Mouse (Mus musculus) neural tube, embryonic 13.5 days (tissue): ENCODE data around the gene D17Wsu92e. TPM values are rescaled to one million over a fixed set of nuclear protein-coding genes. Genes with fewer than 3 reads are reported as not detected.

Experiments
- ATAC-seq: fragments of 200-750 bp; cut with Nextera tagmentation; 2 replicates; pipeline ENCODE4 v1.8.0; 2017; ENCODE audit warnings: low read depth, mild to moderate bottlenecking, moderate TSS enrichment, moderate library complexity
- H3K27ac ChIP-seq: fragments of 300-500 bp; sonication (generic); replicated peaks from 2 replicates; pipeline ENCODE4 v1.5.1; 2015; ENCODE audit warnings: moderate library complexity, mild to moderate bottlenecking, inconsistent platforms
- H3K27me3 ChIP-seq: fragments of 300-500 bp; sonication (generic); 2 replicates; pipeline ENCODE4 v1.6.1; 2015; ENCODE audit warnings: mild to moderate bottlenecking, inconsistent platforms
- H3K36me3 ChIP-seq: fragments of 300-500 bp; sonication (generic); 2 replicates; pipeline ENCODE4 v1.6.1; 2015; ENCODE audit warnings: mild to moderate bottlenecking, inconsistent platforms
- H3K4me1 ChIP-seq: fragments of 300-500 bp; sonication (generic); replicated peaks from 2 replicates; pipeline ENCODE4 v1.6.1; 2015; ENCODE audit warnings: inconsistent platforms
- H3K4me2 ChIP-seq: fragments of 300-500 bp; sonication (generic); 2 replicates; pipeline ENCODE4 v1.6.1; 2015; ENCODE audit warnings: inconsistent platforms, mild to moderate bottlenecking, moderate library complexity
- H3K4me3 ChIP-seq: fragments of 300-500 bp; sonication (generic); 2 replicates; pipeline ENCODE4 v1.5.1; 2015; ENCODE audit warnings: mild to moderate bottlenecking, inconsistent platforms
- H3K9ac ChIP-seq: fragments of 300-500 bp; sonication (generic); 2 replicates; pipeline ENCODE4 v1.6.1; 2015; ENCODE audit warnings: moderate library complexity, mild to moderate bottlenecking, inconsistent platforms
- H3K9me3 ChIP-seq: fragments of 300-500 bp; sonication (generic); 2 replicates; pipeline ENCODE4 v1.6.1; 2016; ENCODE audit warnings: inconsistent platforms
- WGBS: fragments of 180-500 bp; shearing (Covaris S2); methylation state at CpG from one replicate; pipeline ENCODE4 v1.1.7; 2015; 5-methylcytosine and 5-hydroxymethylcytosine counted together
- polyA plus RNA-seq: library from polyadenylated mRNA; unstranded; fragments of >200 nt; fragmentation: Nextera tagmentation; extraction: Ambion mirVana; gene quantifications from 2 replicates; pipeline ENCODE4 v1.2.1, GENCODE M21; 2015

The D17Wsu92e gene
- polyA plus RNA-seq, 1 experiment from 2014 or later = 9.2 TPM

DNA sequence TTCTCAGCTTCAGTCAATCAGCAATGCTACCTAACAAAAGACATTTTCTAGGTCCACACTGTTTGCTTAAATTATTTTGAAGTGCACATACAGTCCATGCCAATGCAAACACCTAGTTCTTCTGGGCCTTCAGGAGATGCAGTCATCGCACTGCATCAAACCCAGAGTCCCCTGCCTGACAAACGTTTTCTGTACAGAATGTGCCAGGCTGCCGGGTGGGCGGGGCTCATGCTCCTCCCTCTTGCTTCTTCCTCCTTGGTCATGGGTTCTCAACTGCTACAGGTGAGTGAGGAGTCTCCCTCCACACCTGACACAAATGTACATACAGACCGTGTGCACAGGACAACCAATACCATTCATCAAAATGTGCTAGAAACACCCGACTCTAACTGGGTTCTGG, 60.3 kb downstream of the D17Wsu92e start:
- 81% methylated on average over 6 of the region's 6 CpGs for WGBS
- H3K27ac ChIP-seq = no peak overlapping the region
- H3K36me3 ChIP-seq = peaks cover 9% of the 10 kb centered on the region
- no peak overlapping the region for H3K4me3 ChIP-seq
- H3K4me2 ChIP-seq = no peak overlapping the region
- no peak for ATAC-seq
- no peaks in the 10 kb centered on the region for H3K27me3 ChIP-seq
- H3K9me3 ChIP-seq = no peaks in the 10 kb centered on the region
- H3K4me1 ChIP-seq = peaks cover 31% of the 10 kb centered on the region
- H3K9ac ChIP-seq = no peak overlapping the region

DNA sequence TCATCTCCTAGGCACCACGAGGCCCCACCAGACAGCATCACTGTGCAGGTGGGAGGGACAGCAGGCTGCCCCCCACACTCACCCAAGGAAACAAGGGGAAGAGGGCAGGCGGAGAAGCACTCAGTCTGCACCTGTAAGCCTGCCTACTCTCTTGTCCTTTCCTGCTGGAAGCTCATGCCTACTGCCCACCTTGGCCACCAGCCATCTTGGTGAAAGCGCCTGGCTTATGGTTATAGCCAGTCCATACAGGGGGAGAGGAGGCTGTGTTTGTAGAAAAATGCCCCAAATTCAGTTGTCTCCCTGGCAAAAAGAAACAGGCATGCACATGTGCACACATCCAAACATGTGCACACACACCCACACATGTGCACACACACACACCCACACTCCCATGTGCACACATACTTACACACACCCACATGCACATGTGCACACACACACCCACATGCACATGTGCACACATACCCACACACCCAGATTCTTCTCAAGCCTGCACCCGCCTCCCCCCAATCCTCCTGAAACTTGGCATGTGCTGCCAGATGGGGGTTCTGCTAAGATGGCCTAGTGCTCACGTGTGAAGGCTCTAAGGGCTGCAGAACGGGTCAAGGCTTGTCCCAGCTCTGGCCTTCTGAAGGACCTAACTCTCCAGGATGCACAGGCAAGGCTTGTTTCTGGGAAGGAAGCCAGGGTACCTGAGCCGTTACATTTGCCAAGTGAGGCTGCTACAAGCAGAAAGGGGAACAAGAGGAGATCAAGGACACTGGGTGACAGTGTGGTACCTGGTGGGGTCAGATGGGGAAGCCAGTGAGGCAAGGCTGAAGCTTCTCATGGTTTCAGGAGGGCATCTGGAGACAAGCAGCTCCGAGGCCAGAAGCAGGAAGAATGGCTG, 68.9 kb downstream of the D17Wsu92e start:
- whole genome bisulfite sequencing = 94% methylated on average over 8 of the region's 8 CpGs
- no peak overlapping the region for H3K4me3 ChIP-seq
- H3K4me2 ChIP-seq = no peak overlapping the region
- peaks cover 9% of the 10 kb centered on the region; the same call in 1 of the 2 replicates for H3K4me1 ChIP-seq
- H3K27me3 ChIP-seq = no peaks in the 10 kb centered on the region
- H3K36me3 ChIP-seq = peaks cover 23% of the 10 kb centered on the region
- H3K27ac ChIP-seq = no peak overlapping the region
- ATAC-seq = no peak
- no peaks in the 10 kb centered on the region for H3K9me3 ChIP-seq
- no peak overlapping the region for H3K9ac ChIP-seq

GRCm38 (mm10) chr17:27750451-27750942, 70.0 kb downstream of the D17Wsu92e start:
- Histone ChIP-seq H3K4me3 (no peak overlapping the region), H3K4me1 (0 out of 2 replicates have a peak, but pooled peaks cover 4% of the 10 kb centered on the region), H3K9ac (no peak overlapping the region), H3K36me3 (peaks cover 23% of the 10 kb centered on the region), H3K27ac (no peak overlapping the region), H3K27me3 (no peaks in the 10 kb centered on the region), H3K4me2 (no peak overlapping the region), H3K9me3 (no peaks in the 10 kb centered on the region)
- ATAC-seq = no peak
- WGBS = 94% methylated on average over 6 of the region's 6 CpGs

DNA sequence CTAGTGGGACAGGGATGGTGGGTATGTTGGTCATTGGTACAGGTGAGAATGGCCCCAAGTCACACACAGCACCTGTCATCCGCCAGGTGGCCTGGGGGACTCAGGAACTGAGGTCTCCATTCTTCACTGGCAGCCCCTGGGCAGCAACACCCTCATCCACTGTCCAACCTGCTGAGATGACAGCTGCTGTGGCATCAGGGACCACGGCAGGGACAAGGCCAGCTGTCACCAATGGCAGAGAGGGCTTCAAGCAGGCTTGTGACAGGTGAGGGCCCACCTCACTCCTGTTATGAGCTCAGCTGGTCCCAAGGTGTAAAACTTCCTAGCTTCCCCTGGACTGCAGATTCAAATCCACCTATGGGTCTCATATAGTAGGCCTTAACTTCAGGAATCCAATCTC, 72.3 kb downstream of the D17Wsu92e start:
- no peak overlapping the region for H3K9ac ChIP-seq
- no peaks in the 10 kb centered on the region for H3K4me1 ChIP-seq
- 88% methylated on average over 2 of the region's 2 CpGs for WGBS
- no peak overlapping the region for H3K4me2 ChIP-seq
- H3K27me3 ChIP-seq = no peaks in the 10 kb centered on the region
- H3K4me3 ChIP-seq = no peak overlapping the region
- H3K9me3 ChIP-seq = no peaks in the 10 kb centered on the region
- peaks cover 19% of the 10 kb centered on the region for H3K36me3 ChIP-seq
- no peak for ATAC-seq
- no peak overlapping the region for H3K27ac ChIP-seq

GRCm38 (mm10) chr17:27746446-27746845, 74.0 kb downstream of the D17Wsu92e start:
- H3K36me3 ChIP-seq = 0 out of 2 replicates have a peak, but pooled peaks cover 3% of the 10 kb centered on the region
- H3K9ac ChIP-seq = no peak overlapping the region
- no peak for ATAC-seq
- no peaks in the 10 kb centered on the region for H3K27me3 ChIP-seq
- H3K4me2 ChIP-seq = no peak overlapping the region
- WGBS = 60% methylated on average over 4 of the region's 4 CpGs
- no peak overlapping the region for H3K4me3 ChIP-seq
- H3K9me3 ChIP-seq = no peaks in the 10 kb centered on the region
- no peaks in the 10 kb centered on the region for H3K4me1 ChIP-seq
- H3K27ac ChIP-seq = no peak overlapping the region

GRCm38 (mm10) chr17:27740961-27741360, 79.5 kb downstream of the D17Wsu92e start:
- no peaks in the 10 kb centered on the region for H3K36me3 ChIP-seq
- 92% methylated on average over 6 of the region's 6 CpGs for WGBS
- ATAC-seq = no peak
- no peak overlapping the region for H3K27ac ChIP-seq
- no peaks in the 10 kb centered on the region for H3K27me3 ChIP-seq
- no peaks in the 10 kb centered on the region for H3K9me3 ChIP-seq
- no peak overlapping the region for H3K9ac ChIP-seq
- H3K4me1 ChIP-seq = no peaks in the 10 kb centered on the region
- no peak overlapping the region for H3K4me2 ChIP-seq
- H3K4me3 ChIP-seq = no peak overlapping the region

DNA sequence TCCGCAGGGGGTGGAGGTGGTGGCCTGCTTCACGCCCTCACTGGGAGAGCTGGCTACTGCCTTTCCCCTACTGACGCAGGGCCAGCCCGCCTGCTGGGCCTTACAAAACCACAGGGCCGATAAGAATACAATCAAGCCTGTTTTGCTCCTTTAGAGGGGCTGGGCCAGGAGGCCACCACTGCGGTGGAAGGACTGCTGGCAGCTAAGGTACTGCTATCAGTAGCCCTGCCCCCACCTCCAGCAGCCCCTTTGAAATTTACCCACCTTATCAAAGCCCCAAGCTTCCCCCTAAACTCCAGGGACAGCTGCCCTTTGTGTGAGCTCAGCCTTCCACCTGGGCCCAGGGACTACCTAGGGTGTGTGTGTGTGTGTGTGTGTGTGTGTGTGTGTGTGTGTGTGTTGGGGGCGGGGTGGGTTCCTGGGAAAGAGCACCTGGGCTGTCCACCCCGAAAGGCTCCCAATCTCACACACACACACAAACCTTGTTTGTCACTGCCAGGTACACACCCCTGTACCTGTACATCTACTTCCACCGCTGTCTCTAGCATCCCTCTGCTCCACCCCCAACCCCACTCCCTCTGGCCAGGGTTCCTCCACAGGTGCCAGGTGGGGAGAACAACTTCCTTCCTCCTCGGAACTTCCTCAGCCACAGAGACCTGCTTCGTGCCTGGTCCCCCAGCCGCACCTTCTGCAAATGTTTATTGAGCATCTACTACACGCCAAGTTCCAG, 85.9 kb downstream of the D17Wsu92e start:
- H3K9ac ChIP-seq = no peak overlapping the region
- H3K4me3 ChIP-seq = no peak overlapping the region
- H3K9me3 ChIP-seq = no peaks in the 10 kb centered on the region
- H3K4me1 ChIP-seq = peaks cover 5% of the 10 kb centered on the region
- H3K27ac ChIP-seq = no peak overlapping the region
- WGBS = 25% methylated on average over 13 of the region's 13 CpGs
- no peak for ATAC-seq
- no peaks in the 10 kb centered on the region for H3K36me3 ChIP-seq
- no peak overlapping the region for H3K4me2 ChIP-seq
- H3K27me3 ChIP-seq = no peaks in the 10 kb centered on the region

DNA sequence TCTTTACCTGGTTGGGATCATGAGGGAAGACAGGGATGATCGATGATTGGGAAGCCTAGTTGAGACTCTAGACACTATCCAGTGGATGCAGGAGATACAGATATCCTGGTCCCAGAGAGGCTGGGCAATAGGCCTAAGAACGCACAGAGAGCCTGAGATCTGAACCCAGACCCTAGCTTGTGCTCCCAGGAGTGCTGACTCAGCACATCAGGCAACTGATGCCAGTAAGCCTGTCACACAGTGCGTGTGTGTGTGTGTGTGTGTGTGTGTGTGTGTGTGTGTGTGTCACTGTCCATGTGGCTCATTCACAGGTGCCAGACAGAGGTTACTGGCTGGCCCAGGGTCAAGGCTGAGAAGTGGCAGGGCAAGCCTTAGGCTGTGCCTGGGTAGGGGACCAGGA, 87.8 kb downstream of the D17Wsu92e start:
- Histone ChIP-seq H3K9me3 (no peaks in the 10 kb centered on the region), H3K27me3 (no peaks in the 10 kb centered on the region), H3K36me3 (no peaks in the 10 kb centered on the region), H3K27ac (no peak overlapping the region), H3K4me3 (no peak overlapping the region), H3K9ac (no peak overlapping the region), H3K4me2 (no peak overlapping the region), H3K4me1 (peaks cover 5% of the 10 kb centered on the region)
- ATAC-seq = no peak
- WGBS = 91% methylated on average over 3 of the region's 3 CpGs

DNA sequence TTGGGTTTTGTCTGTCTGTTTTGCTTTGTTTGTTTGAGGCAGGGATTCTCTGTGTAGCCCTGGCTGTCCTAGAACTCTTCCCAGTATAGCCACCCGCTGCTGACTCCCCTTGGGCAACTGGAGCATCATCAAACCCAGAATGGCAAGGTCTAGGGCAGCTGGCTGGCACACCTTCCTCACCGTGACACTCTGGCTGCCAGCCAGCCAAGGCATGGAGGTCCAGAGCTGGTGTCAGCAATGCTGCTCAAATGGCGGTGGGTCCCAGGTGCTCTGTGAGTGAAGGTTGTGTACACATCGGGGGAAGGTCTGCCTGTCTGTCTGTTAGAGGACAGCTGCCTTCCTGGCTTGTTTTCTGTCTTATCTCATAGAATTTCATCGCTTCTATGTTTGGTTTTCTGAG, 88.3 kb downstream of the D17Wsu92e start:
- Histone ChIP-seq H3K36me3 (no peaks in the 10 kb centered on the region), H3K9me3 (no peaks in the 10 kb centered on the region), H3K27ac (no peak overlapping the region), H3K4me2 (no peak overlapping the region), H3K4me1 (peaks cover 5% of the 10 kb centered on the region), H3K27me3 (no peaks in the 10 kb centered on the region), H3K4me3 (no peak overlapping the region), H3K9ac (no peak overlapping the region)
- WGBS = 75% methylated on average over 5 of the region's 5 CpGs
- no peak for ATAC-seq

- Histone ChIP-seq H3K9ac (no peak within 1 kb of the TSS), H3K4me3 (no peak within 1 kb of the TSS), H3K4me1 (peaks cover 13% of the 10 kb centered on the region), H3K27me3 (no peaks in the 10 kb centered on the region), H3K9me3 (no peaks in the 10 kb centered on the region), H3K36me3 (no peaks in the 10 kb centered on the region), H3K4me2 (no peak within 1 kb of the TSS), H3K27ac (no peak within 1 kb of the TSS)
- WGBS = 85% methylated on average over 10 of the region's 10 CpGs
- no peak for ATAC-seq
These were observed 91.7 kb downstream of the D17Wsu92e start, which contains the start of gene Spdef for GRCm38 (mm10) chr17:27728770-27729169. TSS of gene Spdef (minus strand) at chr17:27728955.

- no peaks in the 10 kb centered on the region for H3K9me3 ChIP-seq
- H3K27ac ChIP-seq = no peak overlapping the region
- ATAC-seq = no peak
- no peaks in the 10 kb centered on the region for H3K27me3 ChIP-seq
- H3K4me3 ChIP-seq = no peak overlapping the region
- H3K9ac ChIP-seq = no peak overlapping the region
- H3K4me2 ChIP-seq = no peak overlapping the region
- WGBS = 48% methylated on average over 7 of the region's 7 CpGs
- peaks cover 13% of the 10 kb centered on the region for H3K4me1 ChIP-seq
- no peaks in the 10 kb centered on the region for H3K36me3 ChIP-seq
These were observed 93.9 kb downstream of the D17Wsu92e start for GRCm38 (mm10) chr17:27726527-27726926.

GRCm38 (mm10) chr17:27725412-27725811, 95.0 kb downstream of the D17Wsu92e start:
- H3K4me3 ChIP-seq = no peak overlapping the region
- 0 out of 2 replicates have a peak, but pooled peaks have one; percentile 47 for ATAC-seq
- peak overlapping the region; percentile 45 for H3K9ac ChIP-seq
- no peak overlapping the region for H3K27ac ChIP-seq
- no peaks in the 10 kb centered on the region for H3K27me3 ChIP-seq
- H3K4me2 ChIP-seq = no peak overlapping the region
- H3K36me3 ChIP-seq = no peaks in the 10 kb centered on the region
- WGBS = 16% methylated on average over 10 of the region's 10 CpGs
- H3K9me3 ChIP-seq = no peaks in the 10 kb centered on the region
- peaks cover 13% of the 10 kb centered on the region for H3K4me1 ChIP-seq
